Mouse (Mus musculus): Measurements from ENCODE around the gene Aif1l. TPM values are rescaled to one million over a fixed set of nuclear protein-coding genes. Genes with fewer than 3 reads are reported as not detected.
"Not testable (repeated sequence)": the region's sequence is repeated elsewhere in the genome, so short reads cannot be mapped to it uniquely, and the experiment has no call there.

Aif1l gene
- 1 to 10 TPM; 6.8 to 8.3 (median 7.7) TPM for total RNA-seq (2022)

DNA sequence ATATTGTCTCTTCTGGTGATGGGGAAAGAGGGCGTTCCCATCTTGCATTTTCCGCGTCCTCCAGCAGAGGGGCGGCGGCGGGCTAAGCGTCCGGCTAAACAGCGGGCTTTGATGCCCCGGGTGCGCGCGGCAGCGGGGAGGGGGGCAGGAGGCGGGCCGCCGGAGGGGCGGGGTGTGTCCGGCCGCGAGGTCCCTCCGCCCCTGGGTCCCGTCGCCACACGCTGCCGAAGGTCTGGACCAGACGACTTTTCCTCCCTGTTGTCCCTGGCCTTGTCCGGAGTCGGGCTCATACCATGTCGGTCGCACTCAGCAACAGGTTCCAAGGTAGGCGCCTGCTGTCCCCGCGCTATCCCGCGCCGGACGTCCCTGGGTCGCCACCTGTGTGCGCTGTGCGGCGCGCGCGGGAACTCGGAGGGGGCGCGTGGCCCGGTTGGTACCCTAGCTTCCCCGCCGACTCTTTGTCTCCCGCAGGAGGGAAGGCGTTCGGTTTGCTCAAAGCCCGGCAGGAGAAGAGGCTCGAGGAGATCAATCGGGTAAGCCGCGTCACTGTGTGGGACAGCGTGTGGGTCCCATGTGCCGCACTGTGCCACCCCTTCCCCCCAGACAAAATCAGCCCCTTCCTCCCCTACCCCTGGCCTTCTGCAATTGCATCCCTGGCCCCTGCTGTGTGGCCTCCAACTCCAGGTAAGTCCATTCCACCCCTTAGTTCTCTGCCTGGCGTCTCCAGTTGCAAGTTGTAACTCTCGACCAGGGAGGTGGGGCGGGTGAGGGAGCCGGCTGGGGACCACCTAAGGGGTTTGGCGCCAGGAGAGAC is at the start of gene Aif1l:
Gene Aif1l (plus strand): TSS at position 82 of the 814 bp plus-strand sequence.
- DNase-seq (ENCODE audit: low spot score in 2 of 2): no peak

GRCm38 (mm10) chr2:31900932-31901331 is 49.0 kb upstream of the Aif1l start:
- DNase-seq (ENCODE audit: low spot score in 2 of 2): no peak

- DNase-seq (ENCODE audit: low spot score in 2 of 2): no peak
These were observed 48.1 kb upstream of the Aif1l start for GRCm38 (mm10) chr2:31901659-31902362.

- no peak for DNase-seq (ENCODE audit: low spot score in 2 of 2)
These were observed 45.9 kb upstream of the Aif1l start for GRCm38 (mm10) chr2:31904089-31904488.

GRCm38 (mm10) chr2:31904622-31905021 is 45.3 kb upstream of the Aif1l start:
- DNase-seq (ENCODE audit: low spot score in 2 of 2): no peak

GRCm38 (mm10) chr2:31905682-31906081 is 44.3 kb upstream of the Aif1l start:
- no peak for DNase-seq (ENCODE audit: low spot score in 2 of 2)

- DNase-seq (ENCODE audit: low spot score in 2 of 2): no peak
These were observed 43.5 kb upstream of the Aif1l start for GRCm38 (mm10) chr2:31906407-31906806.

DNA sequence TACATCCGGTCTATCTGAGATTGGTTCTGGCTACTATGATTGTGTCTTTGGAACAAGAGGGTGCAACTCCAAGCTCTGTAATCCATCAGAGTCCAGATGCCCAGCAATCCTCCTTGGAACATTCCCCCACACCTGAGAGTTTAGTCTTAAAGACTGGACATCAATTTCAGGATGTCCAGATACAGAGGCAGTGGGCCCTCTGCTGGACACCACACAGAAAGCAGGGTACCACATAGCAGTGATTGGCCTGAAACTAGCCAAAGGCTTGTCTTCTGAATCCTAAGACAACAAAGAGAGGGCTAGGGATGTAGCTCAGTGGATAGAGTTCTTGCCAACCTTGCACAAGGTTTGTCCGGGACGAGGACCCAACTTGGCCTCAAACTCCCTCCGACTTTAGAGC is 37.4 kb upstream of the Aif1l start:
- no peak for DNase-seq (ENCODE audit: low spot score in 2 of 2)

- not testable (repeated sequence) for DNase-seq (ENCODE audit: low spot score in 2 of 2)
These were observed 35.7 kb upstream of the Aif1l start for GRCm38 (mm10) chr2:31914213-31914612.

- DNase-seq (ENCODE audit: low spot score in 2 of 2): peak; percentile 52 to 77
These were observed 34.8 kb upstream of the Aif1l start for GRCm38 (mm10) chr2:31915112-31915511.

DNA sequence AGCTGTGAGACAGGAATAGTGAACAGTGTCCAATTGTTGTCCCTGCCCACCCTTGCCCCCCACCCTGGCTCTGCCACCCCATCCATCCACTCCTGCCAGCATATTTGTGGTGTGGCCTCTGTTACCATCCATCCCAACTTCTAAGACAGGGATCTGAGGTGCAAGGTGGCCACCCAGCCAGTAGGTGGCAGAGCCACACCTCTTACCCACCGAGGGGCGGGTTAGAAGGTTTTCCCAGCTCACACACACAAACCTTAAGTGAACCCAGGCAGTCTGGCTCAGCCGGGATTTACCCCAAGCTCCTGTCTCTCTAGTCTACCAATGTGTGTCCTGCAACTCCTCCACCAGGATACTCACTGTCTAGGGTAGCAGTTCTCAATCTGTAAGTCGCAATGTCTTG is 32.3 kb upstream of the Aif1l start:
- DNase-seq (ENCODE audit: low spot score in 2 of 2): peak in 1 of 2 experiments; percentile 36

DNA sequence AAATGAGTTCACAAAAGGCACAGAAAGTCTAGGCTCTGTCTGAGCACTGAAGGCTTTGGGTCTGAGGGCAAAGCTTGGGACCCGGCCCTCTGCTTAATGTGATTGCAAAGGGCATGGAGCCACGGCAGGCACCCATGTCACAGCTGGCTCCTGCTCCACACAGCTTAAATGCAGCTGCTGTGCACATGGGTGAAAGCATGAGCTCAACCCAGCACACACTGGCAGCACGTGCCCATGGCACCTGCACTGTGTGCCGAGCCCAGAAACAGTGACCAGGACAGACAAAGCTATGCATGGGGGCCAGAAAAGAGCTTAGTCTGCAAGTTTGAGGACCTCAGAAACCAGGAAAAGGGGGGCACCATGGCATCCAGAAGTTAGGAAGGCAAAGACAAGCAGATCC is 26.3 kb upstream of the Aif1l start:
- no peak for DNase-seq (ENCODE audit: low spot score in 2 of 2)

DNA sequence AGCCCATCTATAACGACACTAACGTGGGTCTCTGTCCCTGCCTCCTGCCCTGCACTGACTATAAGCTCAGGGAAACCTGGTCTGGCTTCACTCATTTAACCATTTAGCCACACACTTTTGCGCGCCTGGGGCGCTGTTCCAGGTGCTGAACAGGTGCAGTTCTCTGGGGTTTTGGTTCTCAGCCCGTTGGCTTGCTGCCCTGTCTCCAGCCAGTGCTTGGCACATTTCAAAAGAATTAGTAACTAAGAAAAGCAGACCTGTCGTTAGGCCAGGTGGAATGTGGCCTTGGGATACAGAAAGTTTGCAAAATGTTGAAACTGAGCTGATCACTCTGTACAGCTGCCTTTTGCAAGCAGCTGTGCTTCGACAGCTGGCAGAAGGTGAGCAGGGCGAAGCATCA is 25.1 kb upstream of the Aif1l start:
- DNase-seq (ENCODE audit: low spot score in 2 of 2): no peak

DNA sequence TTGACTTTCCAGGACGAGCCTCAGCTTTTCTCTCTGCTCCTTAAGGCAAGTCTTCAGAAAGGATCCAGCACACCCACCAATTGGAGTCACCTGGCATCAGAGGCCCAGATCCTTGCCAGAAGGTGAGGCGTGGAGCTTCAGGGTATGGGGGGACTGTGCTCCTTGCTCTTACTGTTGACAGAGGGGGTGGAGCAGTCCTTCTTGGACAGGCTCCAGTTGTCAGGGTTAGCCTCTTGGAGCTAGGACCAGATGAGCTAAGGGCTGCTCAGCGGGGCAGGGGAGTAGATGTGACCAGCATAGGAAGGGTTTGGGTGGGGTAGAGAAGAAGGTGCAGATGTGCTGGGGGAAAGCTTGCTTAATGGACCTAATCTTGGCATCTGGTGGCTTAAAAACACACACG is 24.0 kb upstream of the Aif1l start:
- no peak for DNase-seq (ENCODE audit: low spot score in 2 of 2)

DNA sequence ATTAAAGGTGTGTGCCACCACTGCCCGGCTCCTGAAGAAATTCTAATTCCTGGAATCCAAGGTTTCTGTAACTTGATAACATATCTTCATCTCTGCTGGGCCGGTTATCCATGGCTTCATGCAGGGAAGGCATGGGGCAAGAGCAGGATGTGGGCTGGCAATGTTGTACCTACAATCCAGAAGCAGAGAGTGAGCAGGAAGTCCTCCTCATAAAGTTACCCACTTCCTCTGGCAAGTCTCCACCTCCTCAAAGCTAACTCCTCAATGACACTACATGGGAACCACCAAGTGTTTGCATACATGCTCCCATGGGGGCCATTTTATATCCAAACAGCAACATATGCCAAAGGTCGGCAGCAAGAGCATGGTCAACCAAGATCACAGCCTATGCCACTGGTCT is 20.3 kb upstream of the Aif1l start:
- DNase-seq (ENCODE audit: low spot score in 2 of 2): no peak

- DNase-seq (ENCODE audit: low spot score in 2 of 2): no peak
These were observed 15.4 kb upstream of the Aif1l start for GRCm38 (mm10) chr2:31934551-31934950.

- DNase-seq (ENCODE audit: low spot score in 2 of 2): no peak
These were observed 14.9 kb upstream of the Aif1l start for GRCm38 (mm10) chr2:31935054-31935453.

- no peak for DNase-seq (ENCODE audit: low spot score in 2 of 2)
These were observed 11.6 kb upstream of the Aif1l start for GRCm38 (mm10) chr2:31938298-31938697.

GRCm38 (mm10) chr2:31943011-31943410 is 6.9 kb upstream of the Aif1l start:
- no peak for DNase-seq (ENCODE audit: low spot score in 2 of 2)

DNA sequence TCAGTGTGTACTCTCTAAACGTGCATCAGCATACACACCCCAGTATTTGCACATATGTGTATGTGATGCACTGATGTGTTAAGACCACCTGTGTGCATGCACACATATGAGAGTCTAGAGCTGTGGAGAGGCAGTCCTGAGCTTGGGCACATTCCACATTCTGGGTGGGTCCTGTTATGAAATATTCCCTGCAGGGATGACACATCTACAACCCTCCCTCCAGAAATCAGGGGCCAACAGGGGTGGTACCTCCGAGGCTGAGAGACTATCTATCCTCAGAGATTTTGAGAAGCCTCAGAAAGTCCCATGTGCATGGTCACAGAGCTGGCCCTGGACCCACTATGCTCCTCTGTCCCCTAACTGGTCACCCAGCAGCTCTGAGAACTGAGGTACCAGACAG is 4.4 kb upstream of the Aif1l start:
- DNase-seq (ENCODE audit: low spot score in 2 of 2): no peak

GRCm38 (mm10) chr2:31948392-31948791 is 1.5 kb upstream of the Aif1l start:
- no peak for DNase-seq (ENCODE audit: low spot score in 2 of 2)

- DNase-seq (ENCODE audit: low spot score in 2 of 2): no peak
These were observed 1.1 kb upstream of the Aif1l start for GRCm38 (mm10) chr2:31948801-31949200.

DNA sequence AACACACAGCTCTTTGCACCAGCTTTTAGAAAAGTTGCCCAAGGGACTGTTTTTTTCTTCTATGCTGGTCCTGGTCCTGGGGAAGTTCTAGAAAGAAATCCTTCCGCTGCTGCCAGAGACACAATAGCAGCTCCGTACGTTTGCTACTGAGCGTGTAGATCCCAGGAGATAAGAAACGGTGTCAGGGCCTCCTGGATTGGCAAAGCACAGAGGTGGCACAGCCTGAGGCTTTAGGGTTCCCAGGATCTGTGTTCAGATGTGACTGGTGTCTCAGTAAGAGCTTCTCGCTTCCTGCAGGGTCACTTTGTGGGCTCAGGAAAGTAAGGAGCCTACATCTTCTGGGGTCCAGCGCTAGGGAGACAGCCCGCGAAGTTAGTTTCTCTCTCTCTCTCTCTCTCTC is 1.0 kb downstream of the Aif1l start:
- no peak for DNase-seq (ENCODE audit: low spot score in 2 of 2)
